Mouse (Mus musculus) embryonic fibroblast, embryonic 13.5 days (primary cell): Measurements from ENCODE around the gene Adam12.

Experiments used
- CTCF ChIP-seq: IDR thresholded peaks from 2 replicates; pipeline ENCODE4 v1.5.1; 2011; ENCODE audit warnings: mild to moderate bottlenecking, control low read depth, low read length, moderate library complexity, borderline replicate concordance; ENCODE audit not compliant: insufficient read depth
- POLR2A ChIP-seq: IDR thresholded peaks from 2 replicates; pipeline ENCODE4 v1.6.1; 2011; ENCODE audit warnings: low read depth, mild to moderate bottlenecking, control low read depth, low read length, moderate library complexity

DNA sequence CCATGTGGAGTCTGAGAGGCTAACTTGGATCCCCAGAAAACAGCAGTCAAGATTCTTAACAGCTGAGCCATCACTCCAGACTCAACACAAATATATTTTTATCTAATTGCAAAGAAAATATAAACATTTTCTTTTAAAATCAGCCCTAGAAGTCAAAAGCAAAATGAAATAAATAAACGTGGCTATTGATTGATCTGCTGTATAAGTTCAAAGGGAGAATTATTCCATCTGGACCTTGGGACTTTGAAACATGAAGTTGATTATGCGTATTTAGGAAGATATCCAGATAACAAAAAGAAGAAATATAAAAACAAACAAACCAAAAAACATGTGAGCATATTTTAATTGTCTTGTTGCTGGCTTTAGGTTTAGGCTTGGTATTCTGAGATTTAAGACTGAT, 3.6 kb upstream of the Adam12 start:
- TF ChIP-seq CTCF, result no peak
- TF ChIP-seq POLR2A, result no peak
